Mouse (Mus musculus): ENCODE results near the gene Wipf3. TPM values are rescaled to one million over a fixed set of nuclear protein-coding genes. Genes with fewer than 3 reads are reported as not detected.

Wipf3 gene
- total RNA-seq (2012; rRNA removed): 0.63 and 1.2 TPM in 2 replicates
- total RNA-seq (2014; rRNA removed): 0.35 and 0.64 TPM in 2 replicates
- polyA plus RNA-seq (2012; ENCODE audit: insufficient read length, low read depth): 0.97 and 1.3 TPM in 2 replicates

DNA sequence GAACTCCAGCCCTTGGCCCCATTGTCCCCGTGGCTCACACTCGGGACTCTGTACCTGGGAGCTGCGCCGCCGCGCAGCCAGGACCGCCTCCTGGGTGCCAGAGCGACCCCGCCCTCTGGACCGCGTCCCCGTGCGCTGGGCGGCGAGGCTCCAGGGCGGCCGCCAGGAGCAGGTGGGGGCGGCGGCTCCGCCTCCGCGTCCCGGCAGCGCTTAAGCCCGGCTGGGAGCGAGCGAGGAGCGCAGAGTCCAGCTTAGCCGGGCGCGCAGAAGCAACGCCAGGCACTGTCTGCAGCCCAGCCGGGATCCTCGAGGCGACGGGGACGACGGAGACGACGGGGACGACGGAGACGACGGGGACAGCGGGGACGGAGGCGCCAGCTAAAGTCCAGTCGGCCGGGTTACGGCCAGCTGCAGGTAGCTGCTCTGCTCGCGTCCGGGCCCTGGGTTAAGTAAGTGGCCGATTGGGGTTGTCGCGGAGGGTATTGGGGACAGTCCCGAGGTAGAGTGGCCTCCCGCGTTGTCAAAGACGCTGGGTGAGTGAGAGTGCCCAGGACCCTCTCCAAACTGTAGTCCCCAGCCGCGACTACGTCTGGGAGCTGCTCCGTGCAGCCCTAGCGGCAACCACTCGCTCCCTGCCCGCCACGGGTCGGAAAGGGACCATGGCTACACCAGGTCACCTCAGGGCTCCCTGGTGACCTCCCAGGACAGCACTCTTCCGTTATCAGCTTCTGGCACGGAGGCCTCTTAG lies at the start of gene Wipf3:
Wipf3 (plus strand) TSS at position 157 of the 748 bp plus-strand sequence.
- TF ChIP-seq MAX (IDR thresholded peaks at IDR 0.05; ENCODE audit: low read length) (no peak), MAFK (IDR thresholded peaks at IDR 0.05; ENCODE audit: insufficient replicate concordance, low read length) (no peak), USF2 (conservative IDR thresholded peaks at IDR 0.05; ENCODE audit: low read depth, low read length) (no peak), NRF1 (IDR thresholded peaks at IDR 0.05; ENCODE audit: low read depth, low read length) (peak; percentile 58; the same call in 1 of the 2 replicates), BHLHE40 (IDR thresholded peaks at IDR 0.05; ENCODE audit: low read depth, low read length) (peak; percentile 14; the same call in 1 of the 2 replicates), HCFC1 (IDR thresholded peaks at IDR 0.05; ENCODE audit: low read depth, low read length) (no peak), MXI1 (IDR thresholded peaks at IDR 0.05; ENCODE audit: low read depth, low read length) (peak; percentile 33; the same call in 1 of the 2 replicates), SMC3 (IDR thresholded peaks at IDR 0.05; ENCODE audit: low read depth, low read length) (no peak), PAX5 (IDR thresholded peaks at IDR 0.05; ENCODE audit: low read length) (no peak), ETS1 (conservative IDR thresholded peaks at IDR 0.05; ENCODE audit: low read depth, low read length) (no peak), TCF12 (IDR thresholded peaks at IDR 0.05; ENCODE audit: low read depth, low read length) (no peak), CHD1 (IDR thresholded peaks at IDR 0.05; ENCODE audit: low read depth, low read length) (no peak), UBTF (IDR thresholded peaks at IDR 0.05; ENCODE audit: low read depth, low read length) (0 out of 2 replicates have a peak, but pooled peaks have one; percentile 27), JUND (conservative IDR thresholded peaks at IDR 0.05; ENCODE audit: low read depth, low read length) (no peak)
- Histone ChIP-seq H3K9ac (ENCODE audit: insufficient read depth, low read depth) (peak within 1 kb of the TSS; percentile 36), H3K4me3 (replicated peaks in 1 of 3; ENCODE audit: low read depth in 2 of 3, low read length in 2 of 3, poor library complexity in 1 of 3) (peak within 1 kb of the TSS; percentile 52 to 85 (median 71))

DNA sequence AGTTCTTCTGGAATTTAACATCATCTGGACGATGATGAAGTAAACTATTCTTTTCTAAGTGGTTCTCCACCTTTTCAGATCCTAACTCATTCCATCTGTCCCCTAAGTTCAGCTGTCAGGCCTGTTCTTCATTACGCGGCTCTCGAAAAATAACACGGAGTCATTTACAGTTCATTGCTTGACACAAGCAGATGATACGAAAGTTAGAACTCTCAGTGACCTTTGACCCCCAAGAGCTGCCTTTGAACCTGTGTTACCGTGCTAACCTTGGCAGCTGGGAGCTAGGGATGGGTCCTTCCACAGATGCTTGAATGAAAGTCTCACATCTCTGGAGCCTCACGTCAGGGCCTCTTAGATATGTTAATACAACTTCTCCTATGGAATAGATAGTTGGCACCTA lies 46.8 kb upstream of the Wipf3 start:
- H3K9me3 ChIP-seq (replicated peaks; ENCODE audit: low read length): no peaks in the 10 kb centered on the region

More for the DNA sequence above, at the start of gene Wipf3:
- DNase-seq (ENCODE audit: extremely low read depth): no peak
- H3K4me1 ChIP-seq (ENCODE audit: control insufficient read depth in 1 of 2, insufficient read depth in 2 of 2): peaks cover 19 to 80% of the 10 kb centered on the region in 2 experiments
- peak within 1 kb of the TSS; percentile 73 for H3K4me2 ChIP-seq (ENCODE audit: insufficient read depth, low read depth, poor library complexity, severe bottlenecking)
- in situ Hi-C loops (cut with MboI; ENCODE audit: low pct_ligation_motif_present, low pct_unique_long_range_greater_than_20kb, low sequenced_read_pairs): no loop called here
- no peak within 1 kb of the TSS for H3K27ac ChIP-seq (ENCODE audit: insufficient read depth, low read depth)
- no peaks in the 10 kb centered on the region for H3K79me2 ChIP-seq (replicated peaks; ENCODE audit: control insufficient read depth, extremely low read depth, insufficient read depth, poor library complexity, severe bottlenecking)
- H3K9me3 ChIP-seq (replicated peaks; ENCODE audit: low read length): no peaks in the 10 kb centered on the region
- dilution Hi-C loops (cut with MboI; ENCODE audit: extremely low pct_ligation_motif_present, extremely low pct_unique_long_range_greater_than_20kb, low sequenced_read_pairs): no loop called here
- H3K27me3 ChIP-seq (replicated peaks): peaks cover 23% of the 10 kb centered on the region
- no peaks in the 10 kb centered on the region for H3K36me3 ChIP-seq (replicated peaks in 1 of 2; ENCODE audit: control insufficient read depth in 1 of 2, insufficient read depth in 1 of 2, low read length in 1 of 2)

More for the DNA sequence above, 46.8 kb upstream of the Wipf3 start:
- Histone ChIP-seq H3K36me3 (replicated peaks in 1 of 2; ENCODE audit: control insufficient read depth in 1 of 2, insufficient read depth in 1 of 2, low read length in 1 of 2) (no peaks in the 10 kb centered on the region), H3K27me3 (replicated peaks) (peaks cover 1% of the 10 kb centered on the region), H3K4me3 (replicated peaks in 1 of 3; ENCODE audit: low read depth in 2 of 3, low read length in 2 of 3, poor library complexity in 1 of 3) (no peak overlapping the region), H3K4me1 (ENCODE audit: control insufficient read depth in 1 of 2, insufficient read depth in 2 of 2) (no peaks in the 10 kb centered on the region), H3K27ac (ENCODE audit: insufficient read depth, low read depth) (no peak overlapping the region), H3K9ac (ENCODE audit: insufficient read depth, low read depth) (no peak overlapping the region), H3K4me2 (ENCODE audit: insufficient read depth, low read depth, poor library complexity, severe bottlenecking) (no peak overlapping the region), H3K79me2 (replicated peaks; ENCODE audit: control insufficient read depth, extremely low read depth, insufficient read depth, poor library complexity, severe bottlenecking) (no peaks in the 10 kb centered on the region)
- dilution Hi-C loops (cut with MboI; ENCODE audit: extremely low pct_ligation_motif_present, extremely low pct_unique_long_range_greater_than_20kb, low sequenced_read_pairs) (no loop called here), in situ Hi-C loops (cut with MboI; ENCODE audit: low pct_ligation_motif_present, low pct_unique_long_range_greater_than_20kb, low sequenced_read_pairs) (no loop called here)
- no peak for TF ChIP-seq NRF1 (IDR thresholded peaks at IDR 0.05; ENCODE audit: low read depth, low read length)
- no peak for TF ChIP-seq POLR2AphosphoS2 (IDR thresholded peaks at IDR 0.05; ENCODE audit: low read depth, low read length)
- no peak for TF ChIP-seq USF1 (IDR thresholded peaks at IDR 0.05; ENCODE audit: low read depth, low read length)
- TF ChIP-seq JUND (conservative IDR thresholded peaks at IDR 0.05; ENCODE audit: low read depth, low read length): no peak
- TF ChIP-seq GABPA (IDR thresholded peaks at IDR 0.05; ENCODE audit: insufficient replicate concordance, low read depth, low read length): no peak
- TF ChIP-seq UBTF (IDR thresholded peaks at IDR 0.05; ENCODE audit: low read depth, low read length): no peak
- TF ChIP-seq ZNF384 (IDR thresholded peaks at IDR 0.05; ENCODE audit: low read depth, low read length): no peak
- TF ChIP-seq BHLHE40 (IDR thresholded peaks at IDR 0.05; ENCODE audit: low read depth, low read length): no peak
- TF ChIP-seq POLR2A (IDR thresholded peaks at IDR 0.05; ENCODE audit: low read depth, low read length): no peak
- TF ChIP-seq ETS1 (conservative IDR thresholded peaks at IDR 0.05; ENCODE audit: low read depth, low read length): no peak
- TF ChIP-seq CHD2 (IDR thresholded peaks at IDR 0.05; ENCODE audit: low read length): no peak
- TF ChIP-seq HCFC1 (IDR thresholded peaks at IDR 0.05; ENCODE audit: low read depth, low read length): no peak
- no peak for TF ChIP-seq SMC3 (IDR thresholded peaks at IDR 0.05; ENCODE audit: low read depth, low read length)
- TF ChIP-seq IRF4 (IDR thresholded peaks at IDR 0.05; ENCODE audit: low read depth, low read length): no peak
- TF ChIP-seq MXI1 (IDR thresholded peaks at IDR 0.05; ENCODE audit: low read depth, low read length): no peak
- TF ChIP-seq NELFE (IDR thresholded peaks at IDR 0.05; ENCODE audit: low read depth, low read length): no peak
- TF ChIP-seq ZKSCAN1 (IDR thresholded peaks at IDR 0.05; ENCODE audit: borderline replicate concordance, low read depth, low read length): no peak
- no peak for DNase-seq (ENCODE audit: extremely low read depth)
